Comparison of ENCODE assay signal across 10 mouse cellular contexts in the genomic region with DNA sequence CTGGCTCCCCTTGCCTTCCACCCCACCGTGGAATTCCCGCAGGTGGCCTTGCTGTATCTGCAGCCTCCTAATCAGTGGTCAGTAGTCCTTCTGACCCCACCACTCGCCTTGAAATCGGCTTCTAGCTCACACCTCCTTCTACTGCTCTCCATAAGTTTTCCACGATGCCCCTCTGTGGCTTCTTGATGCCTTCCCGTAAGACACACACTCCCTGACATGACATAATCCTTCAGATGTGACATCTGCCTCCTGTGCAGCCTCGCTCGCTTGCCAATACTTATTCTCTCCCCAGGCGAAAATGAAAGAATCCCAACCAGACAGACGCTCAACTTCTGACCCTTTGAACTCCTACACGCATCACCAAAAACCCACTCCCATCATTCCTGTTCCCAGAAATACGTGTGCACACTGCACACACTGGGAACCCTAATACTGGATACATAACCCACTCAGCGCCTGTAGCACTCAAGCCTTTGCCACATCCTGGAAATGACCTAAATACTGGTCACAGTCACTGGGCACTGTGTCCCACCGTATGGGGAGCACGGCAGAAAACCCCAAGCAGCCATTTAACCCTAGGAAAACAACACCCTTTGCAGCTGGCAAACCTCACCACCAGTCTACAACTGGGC.
DNase-seq lines count a peak whose midpoint lies in the region; ATAC-seq and TF ChIP-seq lines count a peak whose summit lies in the region.
"Had no signal": no experiment of that assay in that cellular context is flagged by ENCODE, and none has a peak within 500 bp of the region (broad histone marks: within the 10 kb centered on the region; RNA-seq: fewer than 3 reads in every experiment).

No protein-coding gene starts in this region.

- H3K9me3 ChIP-seq in midbrain, embryonic 13.5 days = no peaks in the 10 kb centered on the region

- WGBS in cerebellum, adult 2 months = 10% methylated on average over 15 of the region's 15 CpGs
- 44% methylated on average over 15 of the region's 15 CpGs for WGBS in kidney, adult 2 months
- 22% methylated on average over 15 of the region's 15 CpGs for WGBS in midbrain, embryonic 13.5 days

- peaks cover 31% of the 10 kb centered on the region for H3K4me1 ChIP-seq in cerebellum, adult 2 months (ENCODE audit: control insufficient read depth, insufficient read depth, low read length)
- peaks cover 24% of the 10 kb centered on the region for H3K4me1 ChIP-seq in kidney, adult 2 months (ENCODE audit: control insufficient read depth, insufficient read depth, low read length)
- H3K4me1 ChIP-seq in embryonic fibroblast, embryonic 13.5 days (ENCODE audit: control insufficient read depth, insufficient read depth, low read length) = peaks cover 41% of the 10 kb centered on the region
- peaks cover 69% of the 10 kb centered on the region for H3K4me1 ChIP-seq in midbrain, embryonic 13.5 days (replicated peaks)

- TF ChIP-seq CTCF in cerebellum, adult 2 months (IDR thresholded peaks at IDR 0.05; ENCODE audit: borderline replicate concordance, insufficient read depth, low read depth, low read length) = no peak
- TF ChIP-seq CTCF in kidney, adult 2 months (conservative IDR thresholded peaks at IDR 0.05; ENCODE audit: insufficient read depth, insufficient read length, low read depth, low read length) = no peak
- no peak for TF ChIP-seq CTCF in embryonic fibroblast, embryonic 13.5 days (IDR thresholded peaks at IDR 0.05; ENCODE audit: borderline replicate concordance, insufficient read depth, low read length)

- peak overlapping the region; percentile 82 for H3K27ac ChIP-seq in cerebellum, adult 2 months (ENCODE audit: insufficient read depth, low read length)
- peak overlapping the region; percentile 34 for H3K27ac ChIP-seq in kidney, adult 2 months (ENCODE audit: insufficient read depth, low read depth, low read length)
- peak overlapping the region; percentile 91 for H3K27ac ChIP-seq in embryonic fibroblast, embryonic 13.5 days (ENCODE audit: insufficient read depth, low read length)
- peak overlapping the region; percentile 37 for H3K27ac ChIP-seq in midbrain, embryonic 13.5 days
- H3K27ac ChIP-seq: kidney, postnatal 0 days had no signal

- H3K4me3 ChIP-seq in cerebellum, adult 2 months (replicated peaks; ENCODE audit: insufficient read depth, low read depth, low read length) = peak overlapping the region; percentile 11
- H3K4me3 ChIP-seq in kidney, adult 2 months (ENCODE audit: insufficient read depth, low read depth, low read length) = no peak overlapping the region
- H3K4me3 ChIP-seq in embryonic fibroblast, embryonic 13.5 days (ENCODE audit: insufficient read depth, low read length) = no peak overlapping the region
- H3K4me3 ChIP-seq in midbrain, embryonic 13.5 days (replicated peaks) = no peak overlapping the region

- no peaks in the 10 kb centered on the region for H3K27me3 ChIP-seq in cerebellum, adult 2 months (ENCODE audit: control insufficient read depth, insufficient read depth, low read length)
- no peaks in the 10 kb centered on the region for H3K27me3 ChIP-seq in kidney, adult 2 months (replicated peaks; ENCODE audit: control insufficient read depth, insufficient read depth, low read length)
- H3K27me3 ChIP-seq in midbrain, embryonic 13.5 days = no peaks in the 10 kb centered on the region

- H3K9ac ChIP-seq in midbrain, embryonic 13.5 days (replicated peaks) = peak overlapping the region; percentile 47

- peak; percentile 51 to 59 for DNase-seq in cerebellum, adult 2 months
- no peak for DNase-seq in cerebellum, postnatal 14 days
- no peak for DNase-seq in kidney, adult 2 months
- DNase-seq in kidney, adult 9 months = no peak
- no peak for DNase-seq in right cerebral cortex, postnatal 36 days (ENCODE audit: low spot score in 2 of 2)
- no peak for DNase-seq in layer of hippocampus, adult 18-20 months (ENCODE audit: low spot score in 2 of 2)
- DNase-seq: lung, postnatal 36 days had no signal

- TF ChIP-seq POLR2A in cerebellum, adult 2 months (IDR thresholded peaks at IDR 0.05; ENCODE audit: borderline replicate concordance, insufficient read depth, low read length) = no peak
- no peak for TF ChIP-seq POLR2A in kidney, adult 2 months (IDR thresholded peaks at IDR 0.05; ENCODE audit: low read depth, low read length)
- TF ChIP-seq POLR2A in embryonic fibroblast, embryonic 13.5 days (IDR thresholded peaks at IDR 0.05; ENCODE audit: low read depth, low read length) = no peak

- ATAC-seq in midbrain, embryonic 13.5 days = no peak

- H3K4me2 ChIP-seq in midbrain, embryonic 13.5 days (replicated peaks) = peak overlapping the region; percentile 29

- no peaks in the 10 kb centered on the region for H3K36me3 ChIP-seq in kidney, adult 2 months (ENCODE audit: control insufficient read depth, insufficient read depth, low read length)
- H3K36me3 ChIP-seq in midbrain, embryonic 13.5 days = no peaks in the 10 kb centered on the region

Comparison
In these comparisons a context has a peak if more than half of its experiments do, and no peak if none do; other contexts are left out.
1. DNase-seq: peak in cerebellum, adult 2 months (2 of 2); none in cerebellum, postnatal 14 days (0 of 2), kidney, adult 2 months (single experiment), kidney, adult 9 months (single experiment), right cerebral cortex, postnatal 36 days (0 of 2) and layer of hippocampus, adult 18-20 months (0 of 2).
2. H3K27ac ChIP-seq: peak in every context shown above with its lines; median percentile 91 in embryonic fibroblast, embryonic 13.5 days; 82 in cerebellum, adult 2 months; 37 in midbrain, embryonic 13.5 days; 34 in kidney, adult 2 months.